Mouse (Mus musculus): ENCODE measurements around the gene Gm29776. TPM values are rescaled to one million over a fixed set of nuclear protein-coding genes. Genes with fewer than 3 reads are reported as not detected.

The Gm29776 gene
- polyA plus RNA-seq, 1 experiment from 2014 or later: 0.03 TPM

GRCm38 (mm10) chr14:54728823-54729653, 30.4 kb upstream of the Gm29776 start:
- 72% methylated on average over 13 of the region's 13 CpGs for WGBS (ENCODE audit: insufficient replicate concordance)
- Histone ChIP-seq H3K4me2 (no peak overlapping the region), H3K9me3 (replicated peaks) (no peaks in the 10 kb centered on the region), H3K27ac (no peak overlapping the region), H3K4me3 (replicated peaks) (no peak overlapping the region), H3K4me1 (replicated peaks) (peaks cover 3% of the 10 kb centered on the region; the same call in 1 of the 2 replicates), H3K36me3 (no peaks in the 10 kb centered on the region), H3K9ac (no peak overlapping the region), H3K27me3 (no peaks in the 10 kb centered on the region)
- DNase-seq: no peak
- no peak for ATAC-seq (ENCODE audit: low read depth)

GRCm38 (mm10) chr14:54727565-54727964, 28.9 kb upstream of the Gm29776 start:
- ATAC-seq (ENCODE audit: low read depth): no peak

GRCm38 (mm10) chr14:54724049-54724448, 25.4 kb upstream of the Gm29776 start:
- Histone ChIP-seq H3K9me3 (replicated peaks) (no peaks in the 10 kb centered on the region), H3K4me2 (no peak overlapping the region), H3K4me3 (replicated peaks) (no peak overlapping the region), H3K27ac (no peak overlapping the region), H3K4me1 (replicated peaks) (peaks cover 9% of the 10 kb centered on the region; the same call in 1 of the 2 replicates), H3K36me3 (no peaks in the 10 kb centered on the region), H3K27me3 (no peaks in the 10 kb centered on the region), H3K9ac (no peak overlapping the region)
- ATAC-seq (ENCODE audit: low read depth) (no peak), DNase-seq (no peak)
- WGBS (ENCODE audit: insufficient replicate concordance): 18% methylated on average over 6 of the region's 6 CpGs

More at GRCm38 (mm10) chr14:54727565-54727964, 28.9 kb upstream of the Gm29776 start:
- DNase-seq: no peak
- H3K27ac ChIP-seq: no peak overlapping the region
- 61% methylated on average over 5 of the region's 5 CpGs for WGBS (ENCODE audit: insufficient replicate concordance)
- no peak overlapping the region for H3K4me2 ChIP-seq
- no peak overlapping the region for H3K4me3 ChIP-seq (replicated peaks)
- no peak overlapping the region for H3K9ac ChIP-seq
- no peaks in the 10 kb centered on the region for H3K9me3 ChIP-seq (replicated peaks)
- H3K36me3 ChIP-seq: no peaks in the 10 kb centered on the region
- H3K4me1 ChIP-seq (replicated peaks): peaks cover 9% of the 10 kb centered on the region; the same call in 1 of the 2 replicates
- no peaks in the 10 kb centered on the region for H3K27me3 ChIP-seq

- Histone ChIP-seq H3K27ac (no peak overlapping the region), H3K9me3 (replicated peaks) (no peaks in the 10 kb centered on the region), H3K4me2 (no peak overlapping the region), H3K27me3 (no peaks in the 10 kb centered on the region), H3K4me3 (replicated peaks) (no peak overlapping the region), H3K36me3 (no peaks in the 10 kb centered on the region), H3K4me1 (replicated peaks) (peaks cover 9% of the 10 kb centered on the region; the same call in 1 of the 2 replicates), H3K9ac (no peak overlapping the region)
- 67% methylated on average over 10 of the region's 10 CpGs for WGBS (ENCODE audit: insufficient replicate concordance)
- ATAC-seq (ENCODE audit: low read depth) (no peak), DNase-seq (no peak)
These were observed 23.1 kb upstream of the Gm29776 start for GRCm38 (mm10) chr14:54721711-54722110.

- Histone ChIP-seq H3K4me2 (no peak overlapping the region), H3K9me3 (replicated peaks) (no peaks in the 10 kb centered on the region), H3K27ac (no peak overlapping the region), H3K9ac (no peak overlapping the region), H3K4me1 (replicated peaks) (peaks cover 9% of the 10 kb centered on the region; the same call in 1 of the 2 replicates), H3K4me3 (replicated peaks) (no peak overlapping the region), H3K27me3 (0 out of 2 replicates have a peak, but pooled peaks cover 4% of the 10 kb centered on the region), H3K36me3 (no peaks in the 10 kb centered on the region)
- DNase-seq (no peak), ATAC-seq (ENCODE audit: low read depth) (no peak)
- 73% methylated on average over 7 of the region's 7 CpGs for WGBS (ENCODE audit: insufficient replicate concordance)
These were observed 22.2 kb upstream of the Gm29776 start for GRCm38 (mm10) chr14:54720654-54721350.

GRCm38 (mm10) chr14:54720041-54720440, 21.4 kb upstream of the Gm29776 start:
- Histone ChIP-seq H3K27ac (no peak overlapping the region), H3K4me2 (no peak overlapping the region), H3K4me1 (replicated peaks) (peaks cover 9% of the 10 kb centered on the region), H3K9ac (no peak overlapping the region), H3K36me3 (no peaks in the 10 kb centered on the region), H3K4me3 (replicated peaks) (no peak overlapping the region), H3K9me3 (replicated peaks) (no peaks in the 10 kb centered on the region), H3K27me3 (0 out of 2 replicates have a peak, but pooled peaks cover 5% of the 10 kb centered on the region)
- ATAC-seq (ENCODE audit: low read depth): no peak
- WGBS (ENCODE audit: insufficient replicate concordance): 80% methylated on average over 11 of the region's 11 CpGs
- DNase-seq: no peak

GRCm38 (mm10) chr14:54715402-54715801, 16.8 kb upstream of the Gm29776 start:
- 0 out of 2 replicates have a peak overlapping the region, but pooled peaks have one; percentile 3 for H3K9ac ChIP-seq
- no peak overlapping the region for H3K4me2 ChIP-seq
- WGBS (ENCODE audit: insufficient replicate concordance): 50% methylated on average over 1 of the region's 1 CpGs
- peaks cover 21% of the 10 kb centered on the region for H3K4me1 ChIP-seq (replicated peaks)
- no peak overlapping the region for H3K4me3 ChIP-seq (replicated peaks)
- H3K27ac ChIP-seq: no peak overlapping the region
- no peaks in the 10 kb centered on the region for H3K9me3 ChIP-seq (replicated peaks)
- DNase-seq: no peak
- H3K27me3 ChIP-seq: peaks cover 28% of the 10 kb centered on the region
- no peaks in the 10 kb centered on the region for H3K36me3 ChIP-seq
- no peak for ATAC-seq (ENCODE audit: low read depth)

- Histone ChIP-seq H3K27ac (no peak overlapping the region), H3K27me3 (peaks cover 35% of the 10 kb centered on the region), H3K4me1 (replicated peaks) (peaks cover 21% of the 10 kb centered on the region), H3K4me3 (replicated peaks) (peak overlapping the region; percentile 45), H3K9ac (peak overlapping the region; percentile 3; the same call in 1 of the 2 replicates), H3K4me2 (peak overlapping the region; percentile 67), H3K9me3 (replicated peaks) (no peaks in the 10 kb centered on the region), H3K36me3 (no peaks in the 10 kb centered on the region)
- DNase-seq (peak; percentile 20), ATAC-seq (ENCODE audit: low read depth) (peak; percentile 33; the same call in 1 of the 2 replicates)
- WGBS (ENCODE audit: insufficient replicate concordance): 2% methylated on average over 15 of the region's 15 CpGs
These were observed 16.0 kb upstream of the Gm29776 start for GRCm38 (mm10) chr14:54714617-54715081.

GRCm38 (mm10) chr14:54714121-54714520, 15.5 kb upstream of the Gm29776 start:
- under 1% methylated on average over 13 of the region's 13 CpGs for WGBS (ENCODE audit: insufficient replicate concordance)

GRCm38 (mm10) chr14:54712861-54713260, 14.2 kb upstream of the Gm29776 start:
- peaks cover 53% of the 10 kb centered on the region for H3K27me3 ChIP-seq
- DNase-seq (no peak), ATAC-seq (ENCODE audit: low read depth) (no peak)
- peaks cover 25% of the 10 kb centered on the region for H3K4me1 ChIP-seq (replicated peaks)
- H3K27ac ChIP-seq: peak overlapping the region; percentile 58
- no peak overlapping the region for H3K4me2 ChIP-seq
- WGBS (ENCODE audit: insufficient replicate concordance): 28% methylated on average over 8 of the region's 8 CpGs
- H3K9ac ChIP-seq: no peak overlapping the region
- no peaks in the 10 kb centered on the region for H3K9me3 ChIP-seq (replicated peaks)
- H3K36me3 ChIP-seq: no peaks in the 10 kb centered on the region
- no peak overlapping the region for H3K4me3 ChIP-seq (replicated peaks)

More at GRCm38 (mm10) chr14:54714121-54714520, 15.5 kb upstream of the Gm29776 start:
- Histone ChIP-seq H3K27me3 (peaks cover 40% of the 10 kb centered on the region), H3K9me3 (replicated peaks) (no peaks in the 10 kb centered on the region), H3K4me2 (peak overlapping the region; percentile 67), H3K27ac (no peak overlapping the region), H3K4me3 (replicated peaks) (peak overlapping the region; percentile 45), H3K9ac (0 out of 2 replicates have a peak overlapping the region, but pooled peaks have one; percentile 3), H3K36me3 (no peaks in the 10 kb centered on the region), H3K4me1 (replicated peaks) (peaks cover 21% of the 10 kb centered on the region)
- ATAC-seq (ENCODE audit: low read depth) (no peak), DNase-seq (peak; percentile 61)

GRCm38 (mm10) chr14:54712074-54712473, 13.4 kb upstream of the Gm29776 start, which contains the start of gene Cebpe:
Cebpe (minus strand) TSS chr14:54712174.
- 0 out of 2 replicates have a peak within 1 kb of the TSS, but pooled peaks have one; percentile 1 for H3K9ac ChIP-seq
- ATAC-seq (ENCODE audit: low read depth) (no peak), DNase-seq (no peak)
- WGBS (ENCODE audit: insufficient replicate concordance): 60% methylated on average over 7 of the region's 7 CpGs
- H3K4me2 ChIP-seq: no peak within 1 kb of the TSS
- H3K27ac ChIP-seq: peak within 1 kb of the TSS; percentile 58
- H3K9me3 ChIP-seq (replicated peaks): no peaks in the 10 kb centered on the region
- H3K27me3 ChIP-seq: peaks cover 61% of the 10 kb centered on the region
- peak within 1 kb of the TSS; percentile 1; the same call in 1 of the 2 replicates for H3K4me3 ChIP-seq (replicated peaks)
- peaks cover 30% of the 10 kb centered on the region for H3K4me1 ChIP-seq (replicated peaks)
- no peaks in the 10 kb centered on the region for H3K36me3 ChIP-seq
